ENCODE assay signal across 7 mouse cellular contexts in genomic region chrX:8251789-8252333, GRCm38 (mm10). TPM values are rescaled to one million over a fixed set of nuclear protein-coding genes. Genes with fewer than 3 reads are reported as not detected.
A peak's percentile ranks its signal among the peaks of the same experiment; 100 is the strongest.
DNase-seq lines count a peak whose midpoint lies in the region; ATAC-seq and TF ChIP-seq lines count a peak whose summit lies in the region.

No protein-coding gene starts in this region.

- WGBS in lung, postnatal 0 days, result 12% methylated on average over 18 of the region's 18 CpGs
- WGBS in stomach, embryonic 14.5 days, result 16% methylated on average over 18 of the region's 18 CpGs

- no peaks in the 10 kb centered on the region for H3K9me3 ChIP-seq in lung, postnatal 0 days (ENCODE audit: low read length)
- no peaks in the 10 kb centered on the region for H3K9me3 ChIP-seq in stomach, embryonic 14.5 days (ENCODE audit: control insufficient read depth, low read depth, low read length)

- ATAC-seq in lung, postnatal 0 days, result peak; percentile 32
- ATAC-seq in erythroid progenitor cell, adult 5-6 weeks (replicated peaks; ENCODE audit: low FRiP score, poor library complexity, severe bottlenecking), result peak; percentile 53
- peak; percentile 44; the same call in 1 of the 2 replicates for ATAC-seq in stomach, embryonic 14.5 days (ENCODE audit: insufficient number of reproducible peaks, insufficient read depth, low FRiP score, low read depth)

- peak overlapping the region; percentile 55 for H3K4me2 ChIP-seq in lung, postnatal 0 days (replicated peaks; ENCODE audit: low read depth, low read length)
- H3K4me2 ChIP-seq in stomach, embryonic 14.5 days (replicated peaks; ENCODE audit: low read depth, low read length), result peak overlapping the region; percentile 57

- H3K27me3 ChIP-seq in lung, postnatal 0 days (replicated peaks; ENCODE audit: insufficient read depth, low read length), result no peaks in the 10 kb centered on the region
- no peaks in the 10 kb centered on the region for H3K27me3 ChIP-seq in stomach, embryonic 14.5 days (ENCODE audit: control insufficient read depth, insufficient read depth, low read length)

- peak overlapping the region; percentile 51 for H3K4me3 ChIP-seq in lung, postnatal 0 days (ENCODE audit: low read depth, low read length)
- peak overlapping the region; percentile 45 for H3K4me3 ChIP-seq in stomach, embryonic 14.5 days (ENCODE audit: low read depth, low read length)

- H3K36me3 ChIP-seq in lung, postnatal 0 days (ENCODE audit: insufficient read depth, low read length), result no peaks in the 10 kb centered on the region
- H3K36me3 ChIP-seq in stomach, embryonic 14.5 days (ENCODE audit: control insufficient read depth, insufficient read depth, low read length), result no peaks in the 10 kb centered on the region

- 0 out of 2 replicates have a peak overlapping the region, but pooled peaks have one; percentile 57 for H3K27ac ChIP-seq in lung, postnatal 0 days (ENCODE audit: low read length)
- H3K27ac ChIP-seq in stomach, embryonic 14.5 days (ENCODE audit: low read length), result no peak overlapping the region

- no peak for TF ChIP-seq EP300 in lung, postnatal 0 days (IDR thresholded peaks at IDR 0.05)

- DNase-seq in lung, postnatal 0 days (ENCODE audit: low spot score), result no peak
- no peak for DNase-seq in lung, postnatal 14 days
- peak; percentile 12 for DNase-seq in liver
- DNase-seq in adrenal gland, postnatal 14 days, result no peak
- no peak for DNase-seq in layer of hippocampus, adult 11-12 months (ENCODE audit: low spot score)

- no peak for TF ChIP-seq CTCF in lung, postnatal 0 days (IDR thresholded peaks at IDR 0.05)

- peak overlapping the region; percentile 50 for H3K9ac ChIP-seq in lung, postnatal 0 days (replicated peaks; ENCODE audit: low read depth)
- peak overlapping the region; percentile 46 for H3K9ac ChIP-seq in stomach, embryonic 14.5 days (replicated peaks; ENCODE audit: low read depth, low read length)

- H3K4me1 ChIP-seq in lung, postnatal 0 days (ENCODE audit: insufficient read depth, low read depth, low read length), result no peaks in the 10 kb centered on the region
- H3K4me1 ChIP-seq in stomach, embryonic 14.5 days (ENCODE audit: control insufficient read depth, insufficient read depth, low read length), result no peaks in the 10 kb centered on the region

RNA-seq across cellular contexts. Expression of gene Ftsj1, which starts 0.3 kb away (rescaled TPM):
- polyA plus RNA-seq in lung, postnatal 0 days (2015; fragmentation: Nextera tagmentation; extraction: Ambion mirVana), result 24.2 and 26.5 TPM in 2 replicates
- total RNA-seq in erythroid progenitor cell, adult 5-6 weeks (2015; ENCODE audit: low replicate concordance), result 26.8 and 42.9 TPM in 2 replicates
- 23.7 and 25.0 TPM in 2 replicates for total RNA-seq in erythroid progenitor cell, adult 5-6 weeks (2017; ENCODE audit: low replicate concordance)
- polyA plus RNA-seq in stomach, embryonic 14.5 days (2014; fragmentation: Nextera tagmentation; extraction: Ambion mirVana), result 41.5 and 47.9 TPM in 2 replicates
- total RNA-seq in adrenal gland, postnatal 14 days (2021), result 24.7 and 25.3 TPM in 2 replicates

RNA-seq across cellular contexts. Expression of gene Slc38a5, which starts 19.1 kb away (rescaled TPM):
- polyA plus RNA-seq in lung, postnatal 0 days (2015; fragmentation: Nextera tagmentation; extraction: Ambion mirVana), result 88.1 and 90.0 TPM in 2 replicates
- 291 and 297 TPM in 2 replicates for total RNA-seq in erythroid progenitor cell, adult 5-6 weeks (2015; ENCODE audit: low replicate concordance)
- 150 and 166 TPM in 2 replicates for total RNA-seq in erythroid progenitor cell, adult 5-6 weeks (2017; ENCODE audit: low replicate concordance)
- polyA plus RNA-seq in stomach, embryonic 14.5 days (2014; fragmentation: Nextera tagmentation; extraction: Ambion mirVana), result 13.0 and 13.8 TPM in 2 replicates
- total RNA-seq in adrenal gland, postnatal 14 days (2021), result 2.5 TPM in 1 of 2 replicates, not detected in the other

RNA-seq across cellular contexts. Expression of gene Porcn, which starts 45.5 kb away (rescaled TPM):
- 20.3 and 22.3 TPM in 2 replicates for polyA plus RNA-seq in lung, postnatal 0 days (2015; fragmentation: Nextera tagmentation; extraction: Ambion mirVana)
- total RNA-seq in erythroid progenitor cell, adult 5-6 weeks (2015; ENCODE audit: low replicate concordance), result not detected in 2 replicates
- total RNA-seq in erythroid progenitor cell, adult 5-6 weeks (2017; ENCODE audit: low replicate concordance), result not detected in 2 replicates
- 14.7 and 16.9 TPM in 2 replicates for polyA plus RNA-seq in stomach, embryonic 14.5 days (2014; fragmentation: Nextera tagmentation; extraction: Ambion mirVana)
- total RNA-seq in adrenal gland, postnatal 14 days (2021), result 6.4 and 7.3 TPM in 2 replicates

RNA-seq across cellular contexts. Expression of gene Ebp, which starts 58.5 kb away (rescaled TPM):
- polyA plus RNA-seq in lung, postnatal 0 days (2015; fragmentation: Nextera tagmentation; extraction: Ambion mirVana), result 51.0 and 58.1 TPM in 2 replicates
- total RNA-seq in erythroid progenitor cell, adult 5-6 weeks (2015; ENCODE audit: low replicate concordance), result 20.5 and 37.3 TPM in 2 replicates
- total RNA-seq in erythroid progenitor cell, adult 5-6 weeks (2017; ENCODE audit: low replicate concordance), result 14.2 and 26.6 TPM in 2 replicates
- 38.5 and 41.1 TPM in 2 replicates for polyA plus RNA-seq in stomach, embryonic 14.5 days (2014; fragmentation: Nextera tagmentation; extraction: Ambion mirVana)
- 46.2 and 62.0 TPM in 2 replicates for total RNA-seq in adrenal gland, postnatal 14 days (2021)

Comparison
In these comparisons a context has a peak if more than half of its experiments do, and no peak if none do; other contexts are left out.
1. RNA of gene Slc38a5, which starts 19.1 kb away (total RNA-seq): 150 to 297 TPM in erythroid progenitor cell, adult 5-6 weeks; 2.5 TPM in adrenal gland, postnatal 14 days; every median in the first group is over 10 times any median in the second.
2. Peak in every context shown above with its lines, with median percentiles within 50 percentile points of each other: ATAC-seq.